Mouse (Mus musculus): ENCODE data around the gene Dnaaf1.

Gene Dnaaf1

DNA sequence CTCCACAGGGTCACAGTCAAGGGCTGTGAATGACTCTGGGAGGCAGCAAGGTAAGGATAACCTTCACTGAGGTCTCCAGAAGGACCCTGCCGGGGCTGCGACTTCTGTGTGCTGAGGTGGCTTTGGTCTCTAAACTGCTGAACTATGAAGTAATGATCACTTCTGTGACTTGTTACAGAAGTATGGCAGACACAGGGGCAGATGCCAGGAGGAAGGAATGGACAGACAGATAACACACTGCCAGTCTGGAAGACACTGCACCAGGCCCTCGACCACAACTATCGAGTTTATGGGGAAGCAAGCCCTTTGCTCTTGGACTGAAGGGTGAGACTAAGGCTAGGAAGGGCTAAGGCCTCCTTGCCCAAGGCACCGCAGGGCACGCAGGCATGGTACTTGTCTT lies 3.9 kb upstream of the Dnaaf1 start:
- DNase-seq (ENCODE audit: low read depth, low spot score), result no peak

DNA sequence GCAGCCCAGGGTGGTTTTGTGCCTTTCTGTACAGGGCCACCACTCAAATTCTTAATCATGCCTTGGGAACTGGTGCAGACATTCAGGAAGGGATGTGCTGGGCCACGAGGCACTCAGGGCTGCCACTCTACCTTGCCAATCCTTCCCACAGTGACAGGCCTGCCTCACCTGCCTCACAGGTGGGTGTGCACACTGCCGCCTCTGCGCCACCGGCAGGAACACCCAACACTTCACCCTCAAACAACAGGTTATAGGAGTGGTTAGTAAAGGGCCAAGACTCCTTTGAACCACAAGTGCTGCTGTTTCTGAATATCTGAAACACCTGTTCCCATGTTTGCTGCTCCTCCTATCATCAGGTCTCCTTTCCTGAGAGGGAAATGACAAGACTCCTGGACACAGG lies 2.6 kb upstream of the Dnaaf1 start:
- no peak for DNase-seq (ENCODE audit: low read depth, low spot score)

DNA sequence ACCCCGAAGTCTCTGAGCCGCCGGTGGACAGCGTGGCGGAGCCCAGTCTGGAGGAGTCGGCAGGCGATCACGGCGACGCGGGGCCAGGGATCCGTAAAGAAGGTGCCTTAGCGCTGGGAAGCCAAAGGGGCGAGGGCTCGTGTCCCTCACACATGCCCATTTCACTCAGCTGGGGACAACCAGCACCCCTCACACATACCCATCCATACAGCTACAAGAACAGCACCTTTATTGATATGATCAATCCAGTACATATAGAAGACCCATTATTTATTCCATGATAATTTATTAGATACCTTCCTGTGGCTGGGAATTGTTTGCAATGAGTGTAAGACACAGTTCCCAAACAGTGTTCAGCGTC lies 311 bp downstream of the Dnaaf1 start:
- no peak for DNase-seq (ENCODE audit: low read depth, low spot score)

DNA sequence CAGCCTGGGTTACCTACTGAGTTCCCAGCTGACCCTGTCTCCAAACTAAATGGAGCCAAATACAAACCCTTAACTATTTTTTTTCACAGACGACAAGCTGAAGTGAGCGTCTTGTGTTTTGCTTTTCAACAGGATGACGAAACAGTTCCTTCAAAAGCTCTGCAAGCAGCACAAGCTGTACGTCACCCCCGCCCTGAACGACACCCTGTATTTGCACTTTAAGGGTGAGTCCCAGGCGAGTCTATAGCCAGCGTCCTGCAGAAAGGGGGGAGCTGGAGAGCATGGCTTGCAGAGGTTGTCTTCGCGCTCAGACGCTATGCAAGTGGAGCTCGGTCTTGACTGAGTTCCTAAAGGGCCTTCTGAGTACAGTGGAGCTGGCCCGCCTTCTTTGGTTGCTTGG lies 4.1 kb downstream of the Dnaaf1 start:
- DNase-seq (ENCODE audit: low read depth, low spot score), result no peak

DNA sequence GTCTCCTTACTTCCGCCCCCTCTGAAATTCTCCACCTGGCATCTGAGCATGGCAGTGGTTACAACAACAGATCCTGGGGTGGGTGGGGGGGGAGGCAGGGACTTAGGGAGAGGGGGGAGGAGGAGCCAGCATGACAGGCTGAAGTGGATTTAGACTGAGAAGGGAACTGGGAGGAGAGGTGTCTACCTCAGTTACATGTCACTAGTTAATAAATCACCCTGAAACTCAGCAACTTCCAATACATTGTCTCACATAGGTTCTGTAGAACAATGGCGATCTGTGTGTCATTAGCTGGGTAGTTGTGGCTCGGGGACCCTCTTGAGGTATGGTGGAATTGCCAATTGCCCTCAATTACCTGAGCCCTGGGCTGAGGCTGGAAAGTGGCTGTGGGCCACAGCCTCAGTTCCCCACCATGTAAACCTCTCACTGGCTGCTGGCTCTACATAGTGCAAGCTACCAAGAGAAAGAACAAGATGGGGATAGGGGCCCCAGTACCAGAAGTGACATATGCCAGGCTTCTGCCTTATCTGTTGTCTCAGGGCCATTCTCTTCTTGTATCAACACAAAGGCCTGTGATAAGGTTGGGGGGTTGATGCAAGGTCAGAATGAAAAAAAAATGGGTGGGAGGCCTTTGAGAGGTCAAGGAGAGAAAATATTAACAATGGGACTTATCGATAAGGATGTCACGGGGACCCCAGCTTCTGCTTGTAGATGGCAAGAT lies 5.6 kb downstream of the Dnaaf1 start:
- DNase-seq (ENCODE audit: low read depth, low spot score), result no peak

DNA sequence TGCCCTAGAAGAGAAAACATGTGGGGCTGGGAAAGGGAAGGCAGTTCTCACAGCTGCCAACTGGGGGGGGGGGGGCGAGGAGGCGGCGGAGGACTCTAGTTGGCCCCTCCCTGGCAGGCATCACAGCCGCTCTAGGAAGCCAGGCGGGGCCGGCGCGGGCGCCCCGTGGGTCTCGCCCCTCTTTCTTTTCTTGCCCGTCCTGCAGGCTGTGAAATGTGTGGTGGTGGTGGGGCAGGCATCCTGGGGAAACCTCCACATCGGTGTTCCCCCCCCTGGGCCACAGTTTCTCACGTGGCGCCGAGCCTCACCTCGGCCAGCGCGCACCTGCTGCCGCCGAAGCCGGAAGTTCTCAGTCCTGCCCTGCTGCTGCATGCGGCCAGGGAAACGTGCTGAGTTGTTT lies 10.9 kb downstream of the Dnaaf1 start:
- peak; percentile 57 for DNase-seq (ENCODE audit: low read depth, low spot score)

DNA sequence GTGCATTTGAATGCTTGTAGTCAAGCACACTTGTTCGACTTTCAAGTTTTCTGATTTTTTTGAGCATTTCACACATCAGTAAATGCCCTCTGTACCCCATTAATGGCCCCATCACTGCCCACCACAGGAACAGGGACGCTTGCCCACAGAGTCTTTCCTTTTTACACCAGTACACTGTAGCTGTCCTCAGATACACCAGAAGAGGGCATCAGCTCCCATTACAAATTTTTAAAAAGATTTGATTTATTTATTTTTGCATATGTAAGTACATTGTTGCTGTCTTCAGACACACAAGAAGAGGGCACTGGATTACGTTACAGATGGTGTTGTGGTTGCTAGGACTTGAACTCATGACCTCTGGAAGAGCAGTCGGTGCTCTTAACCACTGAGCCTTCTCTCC lies 13.3 kb downstream of the Dnaaf1 start:
- no peak for DNase-seq (ENCODE audit: low read depth, low spot score)

DNA sequence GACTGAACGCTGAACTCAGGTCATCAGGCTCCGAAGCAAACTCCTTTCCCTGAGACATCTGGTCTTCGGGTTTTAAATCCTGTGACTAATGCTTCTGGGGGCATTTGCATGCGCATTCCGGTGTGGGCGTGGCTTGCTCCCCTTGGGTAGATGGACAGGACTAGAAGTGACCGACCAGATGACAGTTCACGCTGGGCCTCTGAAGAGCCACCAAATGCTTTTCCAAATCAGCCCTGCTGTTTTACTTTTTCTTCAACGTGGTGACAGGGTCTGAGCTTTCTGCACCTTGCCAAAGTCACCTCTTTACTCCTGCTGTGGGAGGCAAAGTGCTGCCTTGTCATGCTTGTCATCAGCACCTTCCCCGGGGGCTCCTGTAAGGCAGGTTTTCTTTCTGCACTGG lies 13.8 kb downstream of the Dnaaf1 start:
- no peak for DNase-seq (ENCODE audit: low read depth, low spot score)

DNA sequence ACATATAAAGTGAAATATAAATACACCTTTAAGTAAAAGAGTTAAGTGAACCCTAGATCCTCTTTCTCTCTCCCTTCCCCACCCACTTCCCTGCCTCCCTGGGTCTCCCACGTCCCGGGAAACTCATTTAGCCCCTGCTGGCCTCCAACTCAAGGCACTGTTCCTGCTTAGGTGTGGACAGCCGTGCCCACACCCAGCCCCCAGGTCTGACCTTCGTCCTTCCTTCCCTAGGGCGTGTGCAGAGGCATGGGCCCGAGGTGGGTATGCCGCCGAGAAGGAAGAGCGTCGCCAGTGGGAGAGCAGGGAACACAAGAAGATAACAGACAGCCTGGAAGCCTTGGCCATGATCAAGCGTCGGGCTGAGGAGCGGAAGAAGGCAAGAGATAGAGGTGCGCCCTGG lies 15.3 kb downstream of the Dnaaf1 start:
- DNase-seq (ENCODE audit: low read depth, low spot score), result no peak

DNA sequence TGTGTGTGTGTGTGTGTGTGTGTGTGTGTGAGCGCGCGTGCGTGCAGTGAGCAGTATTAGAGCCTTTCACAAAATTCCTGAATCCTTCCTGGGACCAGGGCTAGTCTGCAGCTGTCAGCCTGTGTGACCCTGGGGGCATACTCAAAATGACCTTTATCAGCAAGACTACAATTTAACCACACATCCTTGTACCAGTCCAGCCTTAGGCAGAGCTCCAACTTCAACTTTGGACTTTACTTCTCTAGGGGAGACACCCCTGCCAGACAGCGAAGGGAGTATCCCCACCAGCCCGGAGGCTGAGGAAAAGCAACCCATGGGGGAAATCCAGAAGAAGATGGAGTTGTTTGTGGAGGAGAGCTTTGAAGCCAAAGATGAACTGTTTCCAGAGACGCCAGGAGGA lies 16.4 kb downstream of the Dnaaf1 start:
- no peak for DNase-seq (ENCODE audit: low read depth, low spot score)

DNA sequence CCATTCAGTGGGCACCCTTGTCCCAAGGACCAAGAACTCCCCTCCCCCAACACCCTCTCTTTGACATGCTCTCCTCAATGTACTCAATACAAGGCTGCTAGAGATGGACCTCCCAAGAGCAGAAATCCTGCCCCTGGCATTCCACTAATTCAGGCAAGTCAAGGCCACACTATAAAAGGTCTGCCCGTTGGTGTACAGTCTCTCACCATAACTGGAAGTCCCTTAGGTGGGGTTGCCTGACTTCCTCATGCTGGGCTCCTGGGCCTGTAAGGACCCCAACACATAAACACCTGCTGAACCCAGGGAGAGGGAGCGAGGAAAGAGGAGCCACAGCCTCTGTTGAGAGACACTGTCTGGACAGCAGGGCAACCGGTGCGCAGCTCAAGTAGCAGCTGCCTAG lies 28.7 kb downstream of the Dnaaf1 start:
- no peak for DNase-seq (ENCODE audit: low read depth, low spot score)

DNA sequence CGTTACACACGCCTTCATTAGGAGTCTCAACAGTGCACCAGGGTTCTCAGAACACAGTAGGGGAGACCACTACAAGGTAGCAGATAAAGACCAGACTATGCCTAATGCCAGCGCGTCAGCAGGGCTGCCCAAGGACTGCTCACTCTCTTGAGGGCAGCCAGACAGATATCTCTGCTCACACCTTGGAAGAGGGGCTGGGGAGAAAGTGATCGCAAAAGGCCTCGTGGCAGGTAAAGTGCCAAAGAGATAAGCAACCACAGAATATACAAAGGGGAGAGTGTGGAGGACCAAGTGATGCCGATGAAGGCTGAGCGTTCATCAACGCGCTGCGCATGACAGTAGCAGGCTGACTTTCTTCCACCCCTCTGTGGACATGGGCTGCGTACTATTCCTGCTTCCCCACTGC lies 29.4 kb downstream of the Dnaaf1 start:
- no peak for DNase-seq (ENCODE audit: low read depth, low spot score)

DNA sequence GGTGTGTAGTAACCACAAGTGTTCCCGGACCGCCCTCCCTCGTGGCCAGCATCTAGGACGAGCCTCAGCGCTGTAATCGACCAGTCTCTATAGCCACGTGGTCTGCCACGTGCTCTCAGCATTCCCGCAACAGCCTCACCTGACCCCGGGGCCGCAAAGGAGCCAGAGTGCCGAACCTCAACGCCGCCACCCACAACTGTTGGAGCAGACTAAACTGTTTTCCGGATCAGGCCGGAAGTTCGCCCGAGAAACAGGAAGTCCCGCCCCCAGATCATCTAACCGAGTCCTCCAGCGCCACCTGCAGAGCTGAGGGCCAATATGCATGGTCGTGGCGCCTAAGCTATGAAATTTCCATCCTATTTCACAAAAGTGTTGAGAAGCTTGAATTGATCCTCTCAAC lies 30.0 kb downstream of the Dnaaf1 start, which contains the start of gene Taf1c:
Taf1c (minus strand) TSS at position 227 of the 400 bp plus-strand sequence.
- DNase-seq (ENCODE audit: low read depth, low spot score), result peak; percentile 96

DNA sequence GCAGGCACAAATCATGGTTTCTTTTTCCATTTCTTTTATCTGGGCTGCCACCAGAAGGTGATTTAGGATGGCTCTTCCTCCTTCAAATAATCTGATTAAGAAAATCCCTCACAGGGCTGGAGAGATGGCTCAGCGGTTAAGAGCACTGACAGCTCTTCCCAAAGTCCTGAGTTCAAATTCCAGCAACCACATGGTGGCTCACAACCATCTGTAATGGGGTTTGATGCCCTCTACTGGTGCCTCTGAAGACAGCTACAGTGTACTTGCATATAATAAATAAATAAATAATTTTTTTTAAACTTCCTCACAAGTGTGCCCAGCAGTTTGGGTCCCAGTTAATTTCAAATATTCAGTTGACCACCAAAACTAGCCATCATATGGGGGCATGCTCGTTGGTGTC lies 31.2 kb downstream of the Dnaaf1 start:
- no peak for DNase-seq (ENCODE audit: low read depth, low spot score)

DNA sequence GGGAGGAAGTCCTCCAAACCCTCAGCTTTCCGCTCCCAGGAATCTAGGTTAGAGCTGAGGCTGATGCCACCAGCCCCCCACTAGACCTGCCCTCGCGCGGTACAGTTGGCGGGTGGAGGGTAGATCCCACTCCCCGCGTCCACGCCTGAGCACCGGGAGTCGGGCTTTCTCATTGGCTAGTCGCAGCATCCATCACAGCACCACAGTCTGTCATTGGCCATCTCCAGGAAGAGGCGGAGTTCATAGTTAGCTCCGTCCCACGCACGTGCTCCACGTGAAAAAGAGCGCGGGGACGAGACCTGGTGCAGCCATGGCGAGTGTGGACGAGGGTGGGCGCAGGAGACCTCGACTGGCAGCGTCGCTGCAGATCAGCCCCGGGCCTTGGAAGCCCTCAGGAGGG lies 37.4 kb downstream of the Dnaaf1 start, which contains the start of gene Adad2:
Adad2 (plus strand) TSS at position 277 of the 400 bp plus-strand sequence.
- peak; percentile 84 for DNase-seq (ENCODE audit: low read depth, low spot score)

DNA sequence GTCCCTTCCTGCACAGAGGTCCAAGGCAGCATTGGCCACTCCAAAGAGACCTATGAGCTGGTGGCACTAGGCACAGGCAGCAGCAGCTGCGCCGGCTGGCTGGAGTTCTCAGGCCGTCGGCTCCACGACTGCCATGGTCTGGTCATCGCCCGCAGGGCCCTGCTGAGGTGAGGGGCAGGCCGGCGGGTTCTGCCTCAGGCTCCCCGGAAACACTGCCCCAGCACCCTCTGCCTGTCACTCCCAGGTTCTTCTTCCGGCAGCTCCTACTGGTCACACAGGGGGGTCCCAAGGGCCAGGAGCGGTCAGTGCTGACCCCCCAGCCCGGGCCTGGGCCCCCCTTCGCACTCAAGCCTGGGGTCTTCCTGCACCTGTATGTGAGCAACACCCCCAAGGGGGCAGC lies 40.1 kb downstream of the Dnaaf1 start:
- no peak for DNase-seq (ENCODE audit: low read depth, low spot score)

DNA sequence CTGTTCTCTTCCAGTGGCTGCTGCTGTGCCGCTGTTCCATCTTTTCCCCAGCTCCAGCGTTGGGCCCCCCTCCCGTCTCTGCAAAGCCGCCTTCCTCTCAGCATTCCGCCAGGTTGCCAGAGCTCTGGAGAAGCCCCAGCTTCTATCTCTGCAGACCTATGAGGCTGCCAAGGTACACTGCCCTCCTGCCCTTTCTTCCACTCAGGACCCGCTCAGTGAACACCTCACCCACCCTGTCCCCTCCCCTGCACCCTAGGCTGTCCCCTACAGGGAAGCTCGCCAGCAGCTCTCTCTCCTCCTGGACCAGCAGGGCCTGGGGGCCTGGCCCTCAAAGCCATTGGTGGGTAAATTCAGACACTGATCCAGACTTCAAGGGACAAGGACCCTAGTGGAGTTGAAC lies 41.3 kb downstream of the Dnaaf1 start:
- no peak for DNase-seq (ENCODE audit: low read depth, low spot score)

DNA sequence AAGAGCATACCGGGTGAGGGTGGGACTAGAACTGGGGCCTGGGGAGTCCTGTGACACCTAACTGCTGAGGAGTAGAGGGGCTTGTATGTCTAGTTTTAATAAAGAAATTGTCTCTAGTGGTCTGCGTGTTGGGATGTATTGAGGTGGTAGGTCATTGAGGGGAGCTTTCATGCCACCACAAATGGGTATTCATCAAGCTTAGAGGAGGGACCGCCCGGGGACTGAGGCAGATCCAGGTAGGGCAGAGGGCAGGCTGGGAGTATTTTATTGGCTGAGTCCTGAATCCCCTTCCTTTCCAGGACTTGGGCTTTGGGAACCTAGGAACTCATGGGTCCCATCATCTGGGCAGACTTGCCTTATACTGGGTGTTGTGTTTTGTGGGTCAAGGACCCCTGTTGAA lies 41.8 kb downstream of the Dnaaf1 start:
- DNase-seq (ENCODE audit: low read depth, low spot score), result no peak

DNA sequence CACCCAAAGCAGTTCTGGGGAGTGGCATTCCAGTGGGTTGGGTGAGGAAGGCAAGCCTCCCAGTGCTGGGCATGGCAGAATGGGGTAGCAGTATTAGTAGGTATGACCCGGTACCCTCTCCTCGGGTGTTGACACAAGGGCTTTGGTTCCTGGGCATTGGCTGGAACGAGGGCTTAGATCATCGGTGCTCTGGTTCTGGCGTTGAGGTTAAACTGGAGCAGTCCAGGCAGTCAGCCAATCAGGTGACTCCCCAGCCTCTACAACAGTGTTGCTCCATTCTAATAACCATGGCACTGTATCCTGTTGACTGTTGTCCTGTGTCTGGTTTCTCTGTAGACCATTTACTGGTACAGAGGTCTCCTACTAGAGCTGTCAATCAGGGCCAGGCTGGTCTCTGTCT lies 42.6 kb downstream of the Dnaaf1 start:
- no peak for DNase-seq (ENCODE audit: low read depth, low spot score)

DNA sequence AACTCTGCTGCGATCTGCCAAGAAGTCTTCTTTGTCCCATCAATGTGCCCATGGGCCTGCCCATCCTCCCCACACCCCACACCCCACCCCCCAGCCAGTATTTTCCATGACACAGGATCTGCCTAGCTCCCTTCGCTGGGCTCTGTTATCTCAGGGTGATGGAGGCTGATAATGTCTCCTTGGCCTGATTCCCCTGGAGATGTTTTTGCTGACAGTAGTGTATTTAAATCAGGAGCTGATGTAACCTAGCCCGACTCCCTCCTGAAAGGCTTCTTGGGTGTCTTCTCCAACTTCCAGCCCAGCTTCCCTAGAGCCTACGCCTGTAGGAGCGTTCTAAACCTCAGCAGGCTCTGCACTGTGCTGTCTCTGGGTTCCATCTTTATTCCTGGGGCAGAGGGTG lies 43.9 kb downstream of the Dnaaf1 start:
- DNase-seq (ENCODE audit: low read depth, low spot score), result no peak

DNA sequence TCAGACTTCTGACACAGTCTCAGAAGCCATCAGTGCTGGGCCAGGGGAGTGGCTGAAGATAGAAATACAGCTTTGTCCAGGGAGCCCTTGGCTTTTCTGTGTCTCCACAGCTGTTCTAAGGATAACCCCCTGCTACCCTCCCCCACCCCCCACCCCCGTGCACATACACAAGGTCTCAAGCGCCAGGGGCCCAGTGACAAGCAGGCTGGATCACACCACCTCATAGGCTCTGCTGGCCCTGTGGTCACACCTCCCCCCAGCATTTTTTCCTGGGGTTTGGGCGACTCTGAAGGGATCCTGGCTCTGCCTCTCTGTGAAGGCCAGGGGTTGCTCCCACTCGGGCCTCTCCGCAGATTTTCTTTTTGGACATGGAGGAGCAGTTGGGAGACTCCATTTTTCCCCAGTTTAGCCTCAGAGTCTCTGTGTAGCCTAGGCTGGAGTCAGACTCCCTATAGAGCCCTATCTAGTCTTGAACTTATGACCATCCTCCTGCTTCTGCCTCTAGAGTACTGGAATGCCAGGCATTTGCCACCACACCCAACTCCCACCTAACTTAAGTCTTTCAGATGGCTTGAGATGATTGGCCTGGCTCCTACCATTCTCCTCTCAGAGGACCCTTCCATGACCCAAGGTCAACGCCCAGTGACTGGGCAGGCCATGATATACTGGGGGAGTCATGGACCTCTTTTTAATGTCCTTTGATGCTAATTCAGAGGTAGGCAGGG lies 45.2 kb downstream of the Dnaaf1 start:
- peak; percentile 88 for DNase-seq (ENCODE audit: low read depth, low spot score)

DNA sequence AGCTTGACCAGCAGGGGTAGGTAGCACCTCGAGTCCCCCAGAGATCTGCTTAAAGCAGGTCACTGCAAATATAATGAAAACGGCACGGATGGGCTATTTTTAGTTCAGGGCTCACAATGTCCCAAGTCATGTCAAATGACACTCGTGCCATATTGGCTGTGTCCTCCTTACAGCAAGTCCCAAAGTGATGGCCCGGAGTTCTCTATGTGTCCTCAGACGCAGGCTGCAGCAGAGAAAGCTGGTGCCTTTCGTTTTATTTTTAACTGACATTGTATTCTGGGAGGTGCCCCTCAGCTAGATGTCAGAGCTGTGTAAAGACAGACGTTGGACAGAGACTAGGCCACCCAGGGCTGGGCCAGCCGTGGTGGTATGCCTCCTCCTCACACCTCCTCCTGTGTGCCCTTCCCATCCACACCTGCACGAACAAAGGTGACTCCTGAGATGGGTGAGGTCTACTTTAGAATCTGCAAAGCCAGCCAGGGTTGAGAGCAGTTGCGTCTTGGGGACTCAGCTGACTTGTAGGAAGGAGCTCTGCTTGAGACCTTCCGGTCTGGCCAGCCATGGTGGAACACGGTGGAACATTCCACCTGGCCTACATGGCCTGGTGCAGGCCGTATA lies 45.9 kb downstream of the Dnaaf1 start:
- peak; percentile 55 for DNase-seq (ENCODE audit: low read depth, low spot score)

DNA sequence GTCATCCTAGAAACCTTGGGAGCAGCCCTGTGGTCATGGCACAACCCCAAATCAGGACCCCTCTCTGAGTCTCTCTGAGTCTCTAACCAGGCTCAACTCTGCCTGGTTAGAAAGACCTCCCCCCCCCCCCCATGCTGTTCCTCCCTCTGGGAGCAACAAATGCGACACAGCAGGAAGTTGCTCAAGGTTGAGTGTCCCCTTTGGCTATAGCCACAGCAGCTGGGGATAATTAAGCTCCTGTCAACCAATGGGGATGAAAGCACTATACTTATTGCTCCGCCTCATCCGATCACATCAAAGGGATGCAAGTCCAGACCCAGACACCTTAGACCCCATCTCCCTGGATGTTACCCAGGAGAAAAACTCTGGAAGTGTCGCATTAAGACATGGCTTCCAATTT lies 47.5 kb downstream of the Dnaaf1 start:
- DNase-seq (ENCODE audit: low read depth, low spot score), result peak; percentile 76

All from R1 (cell line).